Mouse (Mus musculus): ENCODE data around the gene Ak3.

- TF ChIP-seq GATA1 (IDR thresholded peaks at IDR 0.05; ENCODE audit: borderline replicate concordance, low read length) = no peak
- TF ChIP-seq FLI1 (IDR thresholded peaks at IDR 0.05; ENCODE audit: low read length) = no peak
These were observed 12.5 kb upstream of the Ak3 start for GRCm38 (mm10) chr19:29060299-29060698.
